Mouse (Mus musculus): ENCODE results near the gene Scarb1. TPM values are rescaled to one million over a fixed set of nuclear protein-coding genes. Genes with fewer than 3 reads are reported as not detected.

Scarb1 gene
- polyA plus RNA-seq, 1 experiment from 2014 or later, result 36.7 TPM

GRCm38 (mm10) chr5:125271531-125272203, 69.2 kb downstream of the Scarb1 start:
- peak; percentile 75 for DNase-seq (ENCODE audit: low spot score)

GRCm38 (mm10) chr5:125270587-125271130, 70.2 kb downstream of the Scarb1 start:
- DNase-seq (ENCODE audit: low spot score), result peak; percentile 84

- DNase-seq (ENCODE audit: low spot score), result no peak
These were observed 71.1 kb downstream of the Scarb1 start for GRCm38 (mm10) chr5:125269836-125270235.

GRCm38 (mm10) chr5:125269399-125269798, 71.5 kb downstream of the Scarb1 start:
- no peak for DNase-seq (ENCODE audit: low spot score)

- peak; percentile 75 for DNase-seq (ENCODE audit: low spot score)
These were observed 72.7 kb downstream of the Scarb1 start for GRCm38 (mm10) chr5:125268033-125268765.

- DNase-seq (ENCODE audit: low spot score), result no peak
These were observed 73.5 kb downstream of the Scarb1 start for GRCm38 (mm10) chr5:125267150-125267961.

- no peak for DNase-seq (ENCODE audit: low spot score)
These were observed 74.8 kb downstream of the Scarb1 start for GRCm38 (mm10) chr5:125266128-125266527.

GRCm38 (mm10) chr5:125264700-125265099, 76.2 kb downstream of the Scarb1 start:
- DNase-seq (ENCODE audit: low spot score), result no peak

- DNase-seq (ENCODE audit: low spot score), result no peak
These were observed 78.3 kb downstream of the Scarb1 start for GRCm38 (mm10) chr5:125262578-125262977.

GRCm38 (mm10) chr5:125253917-125254316, 87.0 kb downstream of the Scarb1 start:
- no peak for DNase-seq (ENCODE audit: low spot score)

- DNase-seq (ENCODE audit: low spot score), result no peak
These were observed 87.4 kb downstream of the Scarb1 start for GRCm38 (mm10) chr5:125253448-125253847.

- no peak for DNase-seq (ENCODE audit: low spot score)
These were observed 88.2 kb downstream of the Scarb1 start for GRCm38 (mm10) chr5:125252664-125253063.

- DNase-seq (ENCODE audit: low spot score), result no peak
These were observed 88.8 kb downstream of the Scarb1 start for GRCm38 (mm10) chr5:125251885-125252615.

GRCm38 (mm10) chr5:125249187-125249586, 91.7 kb downstream of the Scarb1 start:
- DNase-seq (ENCODE audit: low spot score), result no peak

GRCm38 (mm10) chr5:125246711-125247110, 94.2 kb downstream of the Scarb1 start:
- no peak for DNase-seq (ENCODE audit: low spot score)

GRCm38 (mm10) chr5:125245534-125246151, 95.3 kb downstream of the Scarb1 start:
- DNase-seq (ENCODE audit: low spot score), result peak; percentile 50

- no peak for DNase-seq (ENCODE audit: low spot score)
These were observed 95.9 kb downstream of the Scarb1 start for GRCm38 (mm10) chr5:125244825-125245533.

- DNase-seq (ENCODE audit: low spot score), result peak; percentile 86
These were observed 97.0 kb downstream of the Scarb1 start for GRCm38 (mm10) chr5:125243928-125244327.

- no peak for DNase-seq (ENCODE audit: low spot score)
These were observed 98.8 kb downstream of the Scarb1 start for GRCm38 (mm10) chr5:125242111-125242510.

- DNase-seq (ENCODE audit: low spot score), result no peak
These were observed 99.3 kb downstream of the Scarb1 start for GRCm38 (mm10) chr5:125241627-125242026.
